Mouse (Mus musculus): ENCODE data around the gene Ptgir. TPM values are rescaled to one million over a fixed set of nuclear protein-coding genes. Genes with fewer than 3 reads are reported as not detected.
A peak's percentile ranks its signal among the peaks of the same experiment; 100 is the strongest.

Ptgir gene
- polyA plus RNA-seq, 1 experiment from 2014 or later: 2.4 TPM

- Histone ChIP-seq H3K36me3 (0 out of 2 replicates have a peak, but pooled peaks cover 5% of the 10 kb centered on the region), H3K9me3 (no peaks in the 10 kb centered on the region), H3K4me2 (peak overlapping the region; percentile 88), H3K4me3 (replicated peaks) (peak overlapping the region; percentile 78), H3K27ac (peak overlapping the region; percentile 79), H3K9ac (peak overlapping the region; percentile 74; the same call in 1 of the 2 replicates), H3K4me1 (peaks cover 26% of the 10 kb centered on the region), H3K27me3 (replicated peaks) (no peaks in the 10 kb centered on the region)
- no peak for ATAC-seq (ENCODE audit: insufficient read depth, low FRiP score, low read depth)
- 12% methylated on average over 11 of the region's 11 CpGs for WGBS
These were observed 30.3 kb upstream of the Ptgir start for GRCm38 (mm10) chr7:16876006-16876405.

GRCm38 (mm10) chr7:16876608-16877007, 29.7 kb upstream of the Ptgir start:
- peak overlapping the region; percentile 79 for H3K27ac ChIP-seq
- H3K9me3 ChIP-seq: no peaks in the 10 kb centered on the region
- H3K4me3 ChIP-seq (replicated peaks): peak overlapping the region; percentile 78
- 4% methylated on average over 13 of the region's 13 CpGs for WGBS
- H3K9ac ChIP-seq: peak overlapping the region; percentile 74; the same call in 1 of the 2 replicates
- H3K27me3 ChIP-seq (replicated peaks): no peaks in the 10 kb centered on the region
- peak overlapping the region; percentile 88 for H3K4me2 ChIP-seq
- 0 out of 2 replicates have a peak, but pooled peaks cover 2% of the 10 kb centered on the region for H3K36me3 ChIP-seq
- no peak for ATAC-seq (ENCODE audit: insufficient read depth, low FRiP score, low read depth)
- peaks cover 26% of the 10 kb centered on the region for H3K4me1 ChIP-seq

DNA sequence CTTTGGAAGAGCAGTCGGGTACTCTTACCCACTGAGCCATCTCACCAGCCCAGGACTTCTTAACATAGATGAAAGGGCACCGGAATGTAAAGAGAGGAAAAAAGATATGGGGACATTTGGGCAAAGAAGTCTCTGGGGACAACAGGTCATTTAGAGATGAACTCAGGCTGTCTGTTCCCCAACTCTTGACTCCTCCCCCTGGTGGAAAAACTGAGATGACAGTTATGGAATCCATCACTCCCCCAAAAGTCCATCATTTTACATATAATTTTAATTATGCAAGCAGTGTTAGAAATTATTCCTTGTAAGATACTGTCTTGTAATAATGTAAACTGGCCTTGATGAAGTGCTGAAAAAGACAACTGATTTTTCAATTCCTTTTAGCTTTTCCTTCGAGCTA, 28.6 kb upstream of the Ptgir start:
- no peak overlapping the region for H3K27ac ChIP-seq
- H3K27me3 ChIP-seq (replicated peaks): no peaks in the 10 kb centered on the region
- H3K4me3 ChIP-seq (replicated peaks): no peak overlapping the region
- H3K36me3 ChIP-seq: no peaks in the 10 kb centered on the region
- 72% methylated on average over 3 of the region's 3 CpGs for WGBS
- no peak overlapping the region for H3K4me2 ChIP-seq
- ATAC-seq (ENCODE audit: insufficient read depth, low FRiP score, low read depth): no peak
- H3K9ac ChIP-seq: no peak overlapping the region
- H3K4me1 ChIP-seq: peaks cover 26% of the 10 kb centered on the region
- no peaks in the 10 kb centered on the region for H3K9me3 ChIP-seq

DNA sequence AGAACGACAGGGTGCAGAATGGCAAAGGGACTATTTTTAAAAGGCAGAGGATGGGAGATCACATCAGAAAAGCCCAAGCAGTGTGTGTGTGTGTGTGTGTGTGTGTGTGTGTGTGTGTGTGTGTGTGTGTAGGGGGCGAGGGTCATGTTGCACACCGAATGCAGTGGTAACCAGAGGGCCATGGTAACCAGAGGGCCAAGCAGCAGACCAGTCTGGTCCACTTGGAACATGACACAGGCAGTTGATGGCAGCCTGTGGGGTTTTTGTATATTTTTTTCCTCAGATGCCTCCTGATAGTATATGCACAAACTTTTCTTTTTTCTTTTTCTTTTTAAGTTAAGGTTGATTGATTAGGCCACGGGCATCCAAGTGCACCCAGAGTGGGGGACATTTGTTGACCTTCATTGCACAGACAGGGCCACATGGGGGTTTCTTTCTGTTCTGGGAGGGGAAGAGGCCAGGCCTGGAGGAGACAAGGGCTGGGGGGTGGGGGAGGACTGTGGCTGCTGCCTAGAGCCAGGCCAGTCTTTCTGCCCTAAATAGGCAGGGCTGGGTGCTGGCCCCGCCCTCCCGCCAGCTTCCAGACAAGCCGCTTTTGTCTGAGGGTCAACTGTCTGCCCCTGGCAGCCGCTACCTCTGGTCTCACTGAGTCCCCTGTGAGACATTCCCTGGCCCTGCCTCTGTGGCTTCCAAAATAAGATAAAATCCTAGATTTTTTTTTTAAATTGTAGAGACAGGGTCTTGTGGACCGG, 26.3 kb upstream of the Ptgir start:
- Histone ChIP-seq H3K4me2 (0 out of 2 replicates have a peak overlapping the region, but pooled peaks have one; percentile 9), H3K9ac (no peak overlapping the region)
- WGBS: 37% methylated on average over 8 of the region's 9 CpGs

DNA sequence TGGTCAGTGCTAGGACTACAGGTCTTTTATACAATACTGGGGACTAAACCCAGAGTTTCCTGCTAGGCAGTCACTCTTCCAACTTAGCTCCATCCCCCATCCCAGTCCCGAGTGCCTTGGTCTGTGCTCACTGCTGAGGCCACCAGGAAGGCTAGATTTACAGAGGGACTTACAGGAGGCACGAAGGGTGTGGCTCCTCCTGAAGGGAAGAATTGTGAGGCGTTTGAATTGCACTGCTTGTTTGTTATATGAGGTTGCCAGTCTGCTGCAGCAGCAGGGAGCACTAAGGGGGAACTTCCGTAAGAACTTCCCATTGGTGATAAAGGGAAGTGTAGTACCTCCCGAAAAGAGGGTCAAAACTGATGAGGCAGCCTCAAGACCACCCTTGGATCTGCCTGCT, 25.7 kb upstream of the Ptgir start:
- H3K36me3 ChIP-seq: peaks cover 19% of the 10 kb centered on the region
- H3K4me3 ChIP-seq (replicated peaks): no peak overlapping the region
- ATAC-seq (ENCODE audit: insufficient read depth, low FRiP score, low read depth): no peak
- 0 out of 2 replicates have a peak, but pooled peaks cover 2% of the 10 kb centered on the region for H3K9me3 ChIP-seq
- no peak overlapping the region for H3K9ac ChIP-seq
- peak overlapping the region; percentile 67 for H3K27ac ChIP-seq
- peaks cover 21% of the 10 kb centered on the region for H3K4me1 ChIP-seq
- WGBS: 30% methylated on average over 5 of the region's 5 CpGs
- peaks cover 7% of the 10 kb centered on the region; the same call in 1 of the 2 replicates for H3K27me3 ChIP-seq (replicated peaks)
- H3K4me2 ChIP-seq: 0 out of 2 replicates have a peak overlapping the region, but pooled peaks have one; percentile 9

More for the DNA sequence above, 26.3 kb upstream of the Ptgir start:
- Histone ChIP-seq H3K4me3 (replicated peaks) (no peak overlapping the region), H3K36me3 (peaks cover 12% of the 10 kb centered on the region), H3K27me3 (replicated peaks) (peaks cover under 1% of the 10 kb centered on the region; the same call in 1 of the 2 replicates), H3K9me3 (no peaks in the 10 kb centered on the region), H3K4me1 (peaks cover 21% of the 10 kb centered on the region), H3K27ac (peak overlapping the region; percentile 67; the same call in 1 of the 2 replicates)
- ATAC-seq (ENCODE audit: insufficient read depth, low FRiP score, low read depth): peak; percentile 28; the same call in 1 of the 2 replicates

GRCm38 (mm10) chr7:16883162-16883561, 23.1 kb upstream of the Ptgir start:
- Histone ChIP-seq H3K4me1 (peaks cover 14% of the 10 kb centered on the region), H3K4me2 (no peak overlapping the region), H3K27me3 (replicated peaks) (peaks cover 16% of the 10 kb centered on the region; the same call in 1 of the 2 replicates), H3K4me3 (replicated peaks) (no peak overlapping the region), H3K9me3 (0 out of 2 replicates have a peak, but pooled peaks cover 9% of the 10 kb centered on the region), H3K9ac (no peak overlapping the region), H3K27ac (no peak overlapping the region), H3K36me3 (peaks cover 37% of the 10 kb centered on the region)
- WGBS: 92% methylated on average over 6 of the region's 6 CpGs
- no peak for ATAC-seq (ENCODE audit: insufficient read depth, low FRiP score, low read depth)

DNA sequence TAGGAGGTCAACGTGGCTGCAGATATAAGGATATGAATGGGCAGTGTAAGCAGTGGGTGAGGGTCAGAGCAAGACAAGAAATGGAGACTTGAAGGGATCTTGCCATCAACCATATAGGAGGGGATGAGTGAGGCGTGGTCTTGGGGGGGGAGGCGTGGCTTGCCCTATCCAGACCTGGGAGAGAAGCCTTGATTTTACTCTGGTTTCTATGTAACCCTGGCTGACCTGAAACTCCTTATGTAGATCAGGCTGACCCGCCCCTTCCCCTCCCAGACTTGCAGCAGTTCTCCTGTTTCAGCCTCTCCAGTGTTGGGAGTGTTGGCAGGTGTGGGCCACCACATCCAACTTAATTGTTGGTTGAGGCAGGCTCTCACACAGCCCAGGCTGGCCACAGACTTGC, 22.0 kb upstream of the Ptgir start:
- H3K36me3 ChIP-seq: peaks cover 37% of the 10 kb centered on the region
- H3K4me3 ChIP-seq (replicated peaks): no peak overlapping the region
- H3K27me3 ChIP-seq (replicated peaks): peaks cover 16% of the 10 kb centered on the region; the same call in 1 of the 2 replicates
- no peak overlapping the region for H3K9ac ChIP-seq
- H3K4me1 ChIP-seq: peaks cover 14% of the 10 kb centered on the region
- no peak overlapping the region for H3K4me2 ChIP-seq
- H3K9me3 ChIP-seq: 0 out of 2 replicates have a peak, but pooled peaks cover 9% of the 10 kb centered on the region
- WGBS: 80% methylated on average over 4 of the region's 4 CpGs
- no peak for ATAC-seq (ENCODE audit: insufficient read depth, low FRiP score, low read depth)
- H3K27ac ChIP-seq: no peak overlapping the region

GRCm38 (mm10) chr7:16885271-16885776, 21.0 kb upstream of the Ptgir start:
- H3K4me3 ChIP-seq (replicated peaks): peak overlapping the region; percentile 30
- peaks cover 9% of the 10 kb centered on the region for H3K4me1 ChIP-seq
- peaks cover 37% of the 10 kb centered on the region for H3K36me3 ChIP-seq
- H3K9me3 ChIP-seq: 0 out of 2 replicates have a peak, but pooled peaks cover 9% of the 10 kb centered on the region
- ATAC-seq (ENCODE audit: insufficient read depth, low FRiP score, low read depth): no peak
- H3K4me2 ChIP-seq: peak overlapping the region; percentile 41
- H3K27ac ChIP-seq: no peak overlapping the region
- WGBS: 30% methylated on average over 86 of the region's 95 CpGs
- H3K9ac ChIP-seq: no peak overlapping the region
- peaks cover 16% of the 10 kb centered on the region; the same call in 1 of the 2 replicates for H3K27me3 ChIP-seq (replicated peaks)

DNA sequence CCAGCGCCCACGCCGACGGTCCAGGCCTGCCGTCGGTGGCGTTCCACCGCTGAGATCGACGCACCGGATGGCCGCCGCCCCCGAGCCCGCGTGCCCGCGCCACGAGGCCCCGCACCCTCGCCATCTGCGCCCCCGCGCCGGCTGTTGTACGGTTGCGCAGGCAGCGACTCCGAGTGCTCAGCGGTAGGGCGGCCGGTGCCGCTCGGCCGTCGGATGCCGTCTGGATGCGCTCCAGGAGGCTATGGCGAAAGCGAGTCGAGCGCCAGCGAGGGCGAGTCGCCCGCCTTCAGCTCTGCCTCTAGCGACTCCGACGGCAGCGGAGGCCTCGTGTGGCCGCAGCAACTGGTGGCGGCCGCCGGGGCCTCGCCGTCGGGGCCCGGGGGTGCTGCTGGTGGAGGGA, 20.4 kb upstream of the Ptgir start:
- Histone ChIP-seq H3K4me2 (no peak overlapping the region; the same call in 1 of the 2 replicates), H3K4me3 (replicated peaks) (peak overlapping the region; percentile 1; the same call in 1 of the 2 replicates), H3K4me1 (peaks cover 5% of the 10 kb centered on the region; the same call in 1 of the 2 replicates), H3K27me3 (replicated peaks) (peaks cover 16% of the 10 kb centered on the region; the same call in 1 of the 2 replicates), H3K27ac (no peak overlapping the region), H3K9ac (no peak overlapping the region), H3K9me3 (0 out of 2 replicates have a peak, but pooled peaks cover 9% of the 10 kb centered on the region), H3K36me3 (peaks cover 37% of the 10 kb centered on the region)
- ATAC-seq (ENCODE audit: insufficient read depth, low FRiP score, low read depth): no peak
- WGBS: 52% methylated on average over 59 of the region's 59 CpGs

- Histone ChIP-seq H3K4me2 (peak overlapping the region; percentile 68; the same call in 1 of the 2 replicates), H3K4me1 (peaks cover 24% of the 10 kb centered on the region), H3K4me3 (replicated peaks) (no peak overlapping the region), H3K27me3 (replicated peaks) (peaks cover 13% of the 10 kb centered on the region; the same call in 1 of the 2 replicates), H3K27ac (peak overlapping the region; percentile 95), H3K36me3 (peaks cover 20% of the 10 kb centered on the region), H3K9ac (no peak overlapping the region), H3K9me3 (0 out of 2 replicates have a peak, but pooled peaks cover 7% of the 10 kb centered on the region)
- WGBS: 26% methylated on average over 6 of the region's 6 CpGs
- ATAC-seq (ENCODE audit: insufficient read depth, low FRiP score, low read depth): no peak
These were observed 15.8 kb upstream of the Ptgir start for GRCm38 (mm10) chr7:16890536-16890935.

- Histone ChIP-seq H3K4me2 (peak overlapping the region; percentile 68), H3K4me1 (peaks cover 25% of the 10 kb centered on the region), H3K36me3 (peaks cover 16% of the 10 kb centered on the region), H3K9me3 (0 out of 2 replicates have a peak, but pooled peaks cover 3% of the 10 kb centered on the region), H3K27me3 (replicated peaks) (peaks cover 9% of the 10 kb centered on the region; the same call in 1 of the 2 replicates), H3K27ac (peak overlapping the region; percentile 95), H3K4me3 (replicated peaks) (peak overlapping the region; percentile 34; the same call in 1 of the 2 replicates), H3K9ac (no peak overlapping the region)
- under 1% methylated on average over 23 of the region's 23 CpGs for WGBS
- ATAC-seq (ENCODE audit: insufficient read depth, low FRiP score, low read depth): peak; percentile 70
These were observed 15.3 kb upstream of the Ptgir start for GRCm38 (mm10) chr7:16890944-16891343.
